Mouse (Mus musculus) cerebellum, postnatal 36 days (tissue): ENCODE results near the gene Pax9.

Experiments used
- DNase-seq, 2 experiments: peaks; one replicate each; pipeline ENCODE4 v3.0.0; 2021 to 2022; ENCODE audit warnings: mixed read lengths in 2 of 2

Gene Pax9

GRCm38 (mm10) chr12:56697785-56698184 is 6.2 kb downstream of the Pax9 start:
- no peak for DNase-seq

- no peak for DNase-seq
These were observed 6.8 kb downstream of the Pax9 start for GRCm38 (mm10) chr12:56698191-56698980.

GRCm38 (mm10) chr12:56699351-56699750 is 7.8 kb downstream of the Pax9 start:
- no peak for DNase-seq

GRCm38 (mm10) chr12:56699915-56700900 is 8.6 kb downstream of the Pax9 start:
- no peak for DNase-seq

- no peak for DNase-seq
These were observed 9.4 kb downstream of the Pax9 start for GRCm38 (mm10) chr12:56701004-56701403.

GRCm38 (mm10) chr12:56717971-56718706 is 26.6 kb downstream of the Pax9 start:
- no peak for DNase-seq

- DNase-seq = no peak
These were observed 27.1 kb downstream of the Pax9 start for GRCm38 (mm10) chr12:56718707-56719051.

- no peak for DNase-seq
These were observed 36.1 kb downstream of the Pax9 start for GRCm38 (mm10) chr12:56727631-56728030.

GRCm38 (mm10) chr12:56737104-56737503 is 45.5 kb downstream of the Pax9 start:
- no peak for DNase-seq
